Mouse (Mus musculus) adipocyte (in vitro differentiated cells): Measurements from ENCODE around the gene Rrm2.

Source experiments
- DNase-seq: peaks from one replicate; pipeline ENCODE4 v3.0.0-alpha.2; 2016; ENCODE audit warnings: low spot score

Rrm2 gene

GRCm38 (mm10) chr12:24750521-24750920 is 42.5 kb downstream of the Rrm2 start:
- DNase-seq, result no peak

GRCm38 (mm10) chr12:24753680-24754079 is 45.6 kb downstream of the Rrm2 start:
- no peak for DNase-seq

- no peak for DNase-seq
These were observed 46.7 kb downstream of the Rrm2 start for GRCm38 (mm10) chr12:24754693-24755092.

- DNase-seq, result no peak
These were observed 47.4 kb downstream of the Rrm2 start for GRCm38 (mm10) chr12:24755471-24755870.

GRCm38 (mm10) chr12:24757387-24757786 is 49.3 kb downstream of the Rrm2 start:
- DNase-seq, result no peak

GRCm38 (mm10) chr12:24758374-24758773 is 50.3 kb downstream of the Rrm2 start:
- no peak for DNase-seq

GRCm38 (mm10) chr12:24762253-24762652 is 54.2 kb downstream of the Rrm2 start:
- no peak for DNase-seq
